Mouse (Mus musculus): ENCODE results near the gene Tmppe. TPM values are rescaled to one million over a fixed set of nuclear protein-coding genes. Genes with fewer than 3 reads are reported as not detected.
"Not testable (repeated sequence)": the region's sequence is repeated elsewhere in the genome, so short reads cannot be mapped to it uniquely, and the experiment has no call there.

Tmppe gene
- polyA plus RNA-seq (2016; fragmentation: Nextera tagmentation; extraction: Ambion mirVana) = 9.9 and 12.3 TPM in 2 replicates

GRCm38 (mm10) chr9:114400949-114401684 lies at the start of gene Tmppe, which contains the start of gene Glb1:
Gene Tmppe, plus strand, starts transcription at chr9:114401105.
Gene Glb1, plus strand, starts transcription at chr9:114401076.
- peaks cover 16% of the 10 kb centered on the region for H3K4me1 ChIP-seq (replicated peaks)
- peaks cover 27% of the 10 kb centered on the region for H3K36me3 ChIP-seq

DNA sequence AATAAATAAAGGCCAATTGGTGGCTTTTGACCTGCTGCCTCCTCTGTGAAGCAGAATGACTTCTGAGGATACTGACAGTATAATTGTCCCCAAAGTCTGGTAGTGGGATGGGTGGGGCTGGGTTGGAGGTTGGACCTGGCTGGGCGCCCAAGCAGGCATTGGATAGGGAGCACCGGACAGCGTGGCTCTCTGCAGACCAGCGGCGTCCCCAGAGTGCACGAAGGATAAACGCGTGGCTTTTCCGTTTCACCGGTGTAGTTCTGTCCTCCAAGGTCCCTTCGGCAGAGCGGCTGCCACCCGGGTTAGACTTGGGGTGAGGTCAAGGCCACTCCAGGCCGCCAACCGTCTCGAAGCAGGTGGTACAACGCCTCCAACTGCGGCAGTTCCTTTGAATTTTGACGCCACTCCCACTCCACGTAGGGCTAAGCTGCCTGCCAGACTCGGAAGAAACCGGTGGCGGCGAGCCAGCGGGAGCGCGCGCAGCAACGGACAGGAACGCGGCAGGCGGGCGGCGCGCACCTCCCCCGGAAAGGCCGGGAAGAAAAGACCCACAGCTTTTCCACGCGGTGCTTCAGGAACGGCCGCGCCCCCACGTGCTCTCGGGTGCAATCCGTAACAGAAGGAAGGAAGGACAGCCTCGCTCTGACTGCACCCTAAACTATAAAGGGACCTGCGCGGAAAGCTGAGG lies 33.0 kb upstream of the Tmppe start:
- no peaks in the 10 kb centered on the region for H3K36me3 ChIP-seq
- H3K27ac ChIP-seq = peak overlapping the region; percentile 78
- peaks cover 10% of the 10 kb centered on the region for H3K4me1 ChIP-seq (replicated peaks)
- WGBS = under 1% methylated on average over 48 of the region's 48 CpGs
- peaks cover 27% of the 10 kb centered on the region for H3K27me3 ChIP-seq (ENCODE audit: insufficient read depth, poor library complexity, severe bottlenecking)
- no peaks in the 10 kb centered on the region for H3K9me3 ChIP-seq
- peak; percentile 58 for DNase-seq (ENCODE audit: low spot score)
- H3K4me3 ChIP-seq = peak overlapping the region; percentile 64

More at GRCm38 (mm10) chr9:114400949-114401684, at the start of gene Tmppe, which contains the start of gene Glb1:
- under 1% methylated on average over 73 of the region's 73 CpGs for WGBS
- Histone ChIP-seq H3K9me3 (peaks cover 13% of the 10 kb centered on the region), H3K27ac (peak within 1 kb of the TSS; percentile 94), H3K4me3 (peak within 1 kb of the TSS; percentile 88), H3K27me3 (ENCODE audit: insufficient read depth, poor library complexity, severe bottlenecking) (no peaks in the 10 kb centered on the region)
- peak; percentile 96 for DNase-seq (ENCODE audit: low spot score)

- peaks cover 27% of the 10 kb centered on the region for H3K27me3 ChIP-seq (ENCODE audit: insufficient read depth, poor library complexity, severe bottlenecking)
- H3K9me3 ChIP-seq = no peaks in the 10 kb centered on the region
- 16% methylated on average over 12 of the region's 12 CpGs for WGBS
- peak overlapping the region; percentile 64 for H3K4me3 ChIP-seq
- peaks cover 10% of the 10 kb centered on the region for H3K4me1 ChIP-seq (replicated peaks)
- no peaks in the 10 kb centered on the region for H3K36me3 ChIP-seq
- H3K27ac ChIP-seq = peak overlapping the region; percentile 78
- DNase-seq (ENCODE audit: low spot score) = no peak
Measured at GRCm38 (mm10) chr9:114368471-114368858, 32.4 kb upstream of the Tmppe start.

DNA sequence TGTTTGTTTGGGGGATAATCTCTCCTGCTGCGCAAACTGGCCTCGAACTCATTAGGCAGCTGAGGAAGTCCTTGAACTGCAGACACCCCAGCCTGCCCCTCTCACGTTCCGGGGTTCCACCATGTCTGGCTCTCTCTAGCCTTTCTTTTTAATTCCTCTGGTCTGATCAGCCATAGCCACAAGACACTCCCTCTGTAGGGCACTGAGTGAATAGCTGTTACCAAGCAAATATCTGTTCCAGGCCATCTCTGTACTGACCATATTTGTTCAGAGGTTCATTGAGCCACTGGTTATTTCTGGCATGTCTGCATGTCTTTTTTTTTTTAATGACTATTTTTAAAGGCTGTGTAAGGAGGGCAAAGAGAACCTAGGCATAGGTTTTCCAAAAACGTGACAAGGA lies 31.5 kb upstream of the Tmppe start:
- WGBS = 60% methylated on average over 5 of the region's 5 CpGs
- not testable (repeated sequence) for DNase-seq (ENCODE audit: low spot score); H3K36me3 ChIP-seq; H3K27ac ChIP-seq; H3K4me3 ChIP-seq; H3K9me3 ChIP-seq
- Histone ChIP-seq H3K4me1 (replicated peaks) (peaks cover 10% of the 10 kb centered on the region), H3K27me3 (ENCODE audit: insufficient read depth, poor library complexity, severe bottlenecking) (peaks cover 27% of the 10 kb centered on the region)

GRCm38 (mm10) chr9:114371717-114372116 lies 29.2 kb upstream of the Tmppe start:
- not testable (repeated sequence) for H3K27ac ChIP-seq; H3K4me3 ChIP-seq; H3K36me3 ChIP-seq; DNase-seq (ENCODE audit: low spot score); H3K9me3 ChIP-seq
- peaks cover 10% of the 10 kb centered on the region for H3K4me1 ChIP-seq (replicated peaks)
- WGBS = 41% methylated on average over 5 of the region's 5 CpGs
- H3K27me3 ChIP-seq (ENCODE audit: insufficient read depth, poor library complexity, severe bottlenecking) = peaks cover 27% of the 10 kb centered on the region

- H3K4me3 ChIP-seq = no peak overlapping the region
- DNase-seq (ENCODE audit: low spot score) = no peak
- 0 out of 2 replicates have a peak, but pooled peaks cover 12% of the 10 kb centered on the region for H3K36me3 ChIP-seq
- WGBS = 90% methylated on average over 10 of the region's 10 CpGs
- no peaks in the 10 kb centered on the region for H3K27me3 ChIP-seq (ENCODE audit: insufficient read depth, poor library complexity, severe bottlenecking)
- H3K27ac ChIP-seq = no peak overlapping the region
- H3K9me3 ChIP-seq = no peaks in the 10 kb centered on the region
- no peaks in the 10 kb centered on the region for H3K4me1 ChIP-seq (replicated peaks)
Measured at GRCm38 (mm10) chr9:114375276-114375962, 25.5 kb upstream of the Tmppe start.

DNA sequence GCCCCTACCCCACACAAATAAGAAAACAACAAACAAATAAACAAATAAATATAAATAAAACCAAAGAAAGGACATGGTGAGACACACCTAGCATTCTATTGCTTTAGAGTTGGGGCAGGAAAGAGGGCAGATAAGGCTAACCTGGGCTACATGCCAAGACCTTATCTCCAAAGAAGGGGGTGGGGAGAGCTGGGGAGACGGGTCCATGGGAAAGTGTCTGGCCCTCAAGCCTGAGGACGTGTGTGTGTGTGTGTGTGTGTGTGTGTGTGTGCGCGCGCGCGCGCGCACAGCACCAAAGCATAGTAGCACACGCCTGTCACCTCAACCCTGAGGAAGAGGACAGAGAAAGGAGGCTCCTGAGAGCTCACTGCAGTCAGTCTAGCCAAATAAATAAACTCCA lies 23.7 kb upstream of the Tmppe start:
- 0 out of 2 replicates have a peak, but pooled peaks cover 12% of the 10 kb centered on the region for H3K36me3 ChIP-seq
- H3K4me3 ChIP-seq = no peak overlapping the region
- no peaks in the 10 kb centered on the region for H3K9me3 ChIP-seq
- H3K27ac ChIP-seq = no peak overlapping the region
- no peak for DNase-seq (ENCODE audit: low spot score)
- H3K27me3 ChIP-seq (ENCODE audit: insufficient read depth, poor library complexity, severe bottlenecking) = no peaks in the 10 kb centered on the region
- H3K4me1 ChIP-seq (replicated peaks) = no peaks in the 10 kb centered on the region
- 96% methylated on average over 10 of the region's 10 CpGs for WGBS

- WGBS = 84% methylated on average over 12 of the region's 12 CpGs
- Histone ChIP-seq H3K4me1 (replicated peaks) (no peaks in the 10 kb centered on the region), H3K4me3 (no peak overlapping the region), H3K27ac (no peak overlapping the region), H3K36me3 (0 out of 2 replicates have a peak, but pooled peaks cover 23% of the 10 kb centered on the region), H3K27me3 (ENCODE audit: insufficient read depth, poor library complexity, severe bottlenecking) (no peaks in the 10 kb centered on the region), H3K9me3 (no peaks in the 10 kb centered on the region)
- no peak for DNase-seq (ENCODE audit: low spot score)
Measured at GRCm38 (mm10) chr9:114379871-114380270, 21.0 kb upstream of the Tmppe start.

- 0 out of 2 replicates have a peak, but pooled peaks cover 23% of the 10 kb centered on the region for H3K36me3 ChIP-seq
- peak; percentile 43 for DNase-seq (ENCODE audit: low spot score)
- no peaks in the 10 kb centered on the region for H3K27me3 ChIP-seq (ENCODE audit: insufficient read depth, poor library complexity, severe bottlenecking)
- WGBS = 71% methylated on average over 17 of the region's 17 CpGs
- no peak overlapping the region for H3K4me3 ChIP-seq
- no peaks in the 10 kb centered on the region for H3K4me1 ChIP-seq (replicated peaks)
- H3K9me3 ChIP-seq = no peaks in the 10 kb centered on the region
- no peak overlapping the region for H3K27ac ChIP-seq
Measured at GRCm38 (mm10) chr9:114380881-114381733, 19.8 kb upstream of the Tmppe start.

DNA sequence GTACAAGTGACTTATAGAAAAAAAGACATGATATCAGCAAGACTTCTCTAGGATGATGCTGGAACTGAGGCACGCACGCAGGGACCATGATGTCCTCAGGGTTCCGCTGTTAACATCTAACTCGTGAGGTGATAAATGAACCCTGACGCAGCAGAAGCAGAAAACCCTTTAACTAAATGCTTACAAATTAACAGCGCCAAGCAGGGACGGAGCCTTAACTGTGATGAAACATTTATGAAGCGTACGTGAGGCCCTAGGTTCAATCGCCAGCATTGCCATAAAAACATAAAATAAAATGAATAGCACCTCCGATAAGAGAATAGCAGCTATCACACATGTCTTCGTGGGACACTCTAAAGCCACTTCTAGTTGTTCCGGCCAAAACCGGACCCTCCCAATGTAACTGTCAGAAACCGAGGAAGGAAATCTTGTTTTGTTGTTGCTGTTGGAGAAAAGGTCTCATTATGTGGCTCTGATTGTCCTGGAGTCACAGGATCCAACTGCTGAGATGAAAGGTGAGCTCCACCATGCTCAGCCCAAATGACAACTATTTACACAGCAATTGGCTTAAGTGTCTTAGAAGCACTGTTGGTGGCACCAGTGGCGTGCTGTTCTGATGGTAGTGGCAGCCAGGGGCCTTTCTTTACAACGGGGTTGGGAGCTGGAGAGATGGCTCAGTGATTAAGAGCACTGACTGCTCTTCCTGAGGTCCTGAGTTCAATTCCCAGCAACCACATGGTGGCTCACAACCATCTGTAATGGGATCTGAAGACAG lies 17.8 kb upstream of the Tmppe start:
- Histone ChIP-seq H3K27ac (no peak overlapping the region), H3K4me1 (replicated peaks) (no peaks in the 10 kb centered on the region), H3K4me3 (no peak overlapping the region), H3K27me3 (ENCODE audit: insufficient read depth, poor library complexity, severe bottlenecking) (no peaks in the 10 kb centered on the region), H3K9me3 (no peaks in the 10 kb centered on the region), H3K36me3 (0 out of 2 replicates have a peak, but pooled peaks cover 15% of the 10 kb centered on the region)
- 91% methylated on average over 17 of the region's 17 CpGs for WGBS
- DNase-seq (ENCODE audit: low spot score) = no peak

DNA sequence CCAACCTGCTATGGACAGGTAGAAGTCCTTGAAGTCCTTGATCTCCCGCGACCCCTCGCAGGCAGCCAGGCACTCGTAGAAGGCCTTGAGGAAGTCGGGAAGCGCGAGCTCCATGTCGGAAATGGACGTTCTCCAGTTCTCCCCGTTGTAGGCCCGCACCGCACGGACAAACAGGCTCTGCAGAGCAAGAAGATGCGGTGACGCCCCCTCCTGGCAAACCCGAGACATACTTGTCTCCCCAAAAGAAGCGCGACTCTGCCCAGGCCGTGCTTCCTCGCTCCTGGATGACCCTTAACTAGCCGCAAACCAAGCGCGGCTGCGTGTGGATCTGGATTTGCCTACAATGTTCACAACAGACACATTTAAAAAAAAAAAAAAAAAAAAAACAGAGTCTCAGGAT lies 16.2 kb upstream of the Tmppe start:
- no peak for DNase-seq (ENCODE audit: low spot score)
- H3K27ac ChIP-seq = no peak overlapping the region
- peaks cover 3% of the 10 kb centered on the region; the same call in 1 of the 2 replicates for H3K4me1 ChIP-seq (replicated peaks)
- H3K36me3 ChIP-seq = 0 out of 2 replicates have a peak, but pooled peaks cover 12% of the 10 kb centered on the region
- no peaks in the 10 kb centered on the region for H3K9me3 ChIP-seq
- no peaks in the 10 kb centered on the region for H3K27me3 ChIP-seq (ENCODE audit: insufficient read depth, poor library complexity, severe bottlenecking)
- 89% methylated on average over 24 of the region's 24 CpGs for WGBS
- no peak overlapping the region for H3K4me3 ChIP-seq

All from hindbrain, embryonic 10.5 days (tissue).